Mouse (Mus musculus): ENCODE measurements at regions not wholly inside any gene's neighbourhood (a gene's known extent, or its start where the extent isn't known, plus 50 kb on each side); places are given as distances from the start of the nearest gene placed in this dataset.

- peak; percentile 82 for DNase-seq (ENCODE audit: low read depth, low spot score)
Measured at GRCm38 (mm10) chr11:19747097-19747972, 176.8 kb upstream of the Spred2 start.

- DNase-seq (ENCODE audit: low read depth, low spot score) = no peak
Measured at GRCm38 (mm10) chr11:19747973-19748559, 176.1 kb upstream of the Spred2 start.

GRCm38 (mm10) chr11:19758892-19759291 is 165.3 kb upstream of the Spred2 start:
- no peak for DNase-seq (ENCODE audit: low read depth, low spot score)

DNA sequence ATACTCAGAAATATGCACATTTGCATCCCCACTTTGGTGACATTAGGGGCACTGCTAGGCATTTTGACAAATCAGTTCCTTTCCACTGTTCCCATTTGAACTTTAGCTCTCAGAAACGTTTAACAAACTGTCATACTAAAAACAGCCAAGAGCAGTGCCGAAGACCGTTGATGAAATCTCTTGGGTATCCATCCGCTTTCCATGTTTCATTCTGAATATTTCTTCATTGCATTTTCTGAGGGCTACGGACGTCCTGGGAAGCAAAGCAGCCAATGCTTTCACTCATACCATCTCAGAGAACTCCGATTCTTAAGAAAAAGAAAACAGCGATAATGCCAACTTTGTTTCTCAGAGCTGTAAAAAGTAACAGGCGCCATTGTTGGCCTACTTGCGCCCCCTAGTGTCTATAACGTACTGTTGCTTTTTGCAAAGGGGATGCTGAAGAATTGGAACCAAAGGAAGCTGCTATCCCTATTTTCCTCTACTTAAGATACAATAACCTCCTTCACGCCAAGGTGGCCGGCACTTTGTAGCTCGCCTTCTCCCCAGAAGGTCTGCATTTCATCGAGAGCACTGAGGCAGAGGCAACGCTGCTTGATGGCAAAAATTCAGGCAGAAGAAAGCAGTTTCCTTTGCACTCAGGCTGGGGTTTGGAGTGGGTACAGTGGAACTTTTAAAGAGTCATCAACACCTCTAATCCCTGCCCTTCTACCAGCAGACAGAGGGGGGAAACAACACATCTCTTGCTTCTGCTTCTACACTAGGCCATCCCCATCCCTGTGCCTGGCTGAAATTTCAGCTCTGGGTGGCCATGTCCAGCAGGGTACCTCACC is 163.1 kb upstream of the Spred2 start:
- peak; percentile 67 for DNase-seq (ENCODE audit: low read depth, low spot score)

DNA sequence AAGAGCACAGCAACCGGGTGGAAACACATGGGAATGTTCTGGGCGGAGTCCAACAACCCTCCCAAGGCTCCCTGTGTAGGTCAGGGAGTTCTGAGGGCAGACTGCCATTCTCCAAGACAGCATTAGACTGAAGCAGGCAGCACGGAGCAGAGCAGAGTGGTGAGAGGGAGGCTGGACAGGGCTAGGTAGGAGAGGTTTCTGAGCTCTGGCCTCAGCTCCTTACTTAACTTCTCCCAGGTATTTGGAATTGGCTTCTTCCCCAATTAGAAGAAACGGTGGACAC is 162.5 kb upstream of the Spred2 start:
- no peak for DNase-seq (ENCODE audit: low read depth, low spot score)

DNA sequence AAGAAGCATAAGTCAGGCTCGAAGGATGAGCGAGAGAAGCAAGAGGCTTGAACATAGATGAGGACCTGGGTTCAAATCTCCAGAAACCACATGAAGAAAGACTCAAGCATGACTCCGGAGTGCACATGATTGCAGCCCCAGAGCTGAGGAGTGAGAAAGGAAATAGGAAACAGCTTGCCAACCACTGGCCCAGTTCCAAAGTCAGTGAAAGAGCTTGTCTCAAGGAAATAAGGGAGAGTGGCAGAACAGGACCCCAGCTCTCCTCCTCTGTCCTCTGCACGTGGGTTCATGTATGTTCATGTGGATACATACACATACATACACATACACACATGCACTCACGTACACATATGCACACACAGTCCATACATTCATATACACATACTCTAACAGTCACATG is 156.9 kb upstream of the Spred2 start:
- DNase-seq (ENCODE audit: low read depth, low spot score) = no peak

DNA sequence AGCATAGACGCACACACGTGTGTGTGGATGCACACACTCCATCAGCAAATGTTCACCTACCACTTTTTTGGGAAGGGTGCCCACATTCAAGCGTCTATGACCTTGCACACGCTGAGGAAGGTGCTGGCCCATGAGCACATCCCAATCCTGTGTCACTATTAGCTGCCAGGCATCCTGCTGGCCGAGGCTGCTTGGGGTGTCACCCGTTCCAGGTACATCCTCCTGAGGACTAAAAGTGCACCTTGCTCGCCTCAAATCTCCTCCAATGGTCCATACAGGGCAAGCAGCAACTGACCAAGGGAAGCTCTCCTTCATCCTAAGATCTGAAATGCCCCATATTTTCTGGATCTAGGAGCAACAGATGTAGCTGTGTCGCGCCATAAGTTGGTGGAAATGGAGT is 156.3 kb upstream of the Spred2 start:
- no peak for DNase-seq (ENCODE audit: low read depth, low spot score)

GRCm38 (mm10) chr11:19768962-19769361 is 155.2 kb upstream of the Spred2 start:
- no peak for DNase-seq (ENCODE audit: low read depth, low spot score)

- no peak for DNase-seq (ENCODE audit: low read depth, low spot score)
Measured at GRCm38 (mm10) chr11:19774010-19774409, 150.2 kb upstream of the Spred2 start.

DNA sequence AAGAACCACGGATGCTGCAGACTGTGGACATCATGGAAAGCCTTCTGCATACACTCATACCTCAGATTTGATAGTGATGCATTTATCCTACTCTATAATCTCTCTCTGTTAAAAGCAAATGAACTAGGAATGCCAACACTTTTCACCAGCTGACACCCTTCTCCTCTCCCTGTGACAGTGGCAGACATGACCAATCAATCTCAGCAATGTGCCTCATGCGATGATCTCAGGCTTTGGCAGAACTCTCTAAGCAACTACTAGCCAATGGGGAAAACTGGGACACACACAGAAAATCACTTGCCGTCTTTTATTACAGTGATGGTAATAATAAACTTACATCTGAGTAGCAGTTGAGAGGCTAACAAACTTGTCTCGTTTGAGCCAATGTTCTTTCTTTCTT is 148.4 kb upstream of the Spred2 start:
- DNase-seq (ENCODE audit: low read depth, low spot score) = no peak

- DNase-seq (ENCODE audit: low read depth, low spot score) = no peak
Measured at GRCm38 (mm10) chr11:19776473-19777200, 147.5 kb upstream of the Spred2 start.

GRCm38 (mm10) chr11:19778191-19778590 is 146.0 kb upstream of the Spred2 start:
- no peak for DNase-seq (ENCODE audit: low read depth, low spot score)

GRCm38 (mm10) chr11:19785110-19785509 is 139.1 kb upstream of the Spred2 start:
- DNase-seq (ENCODE audit: low read depth, low spot score) = no peak

DNA sequence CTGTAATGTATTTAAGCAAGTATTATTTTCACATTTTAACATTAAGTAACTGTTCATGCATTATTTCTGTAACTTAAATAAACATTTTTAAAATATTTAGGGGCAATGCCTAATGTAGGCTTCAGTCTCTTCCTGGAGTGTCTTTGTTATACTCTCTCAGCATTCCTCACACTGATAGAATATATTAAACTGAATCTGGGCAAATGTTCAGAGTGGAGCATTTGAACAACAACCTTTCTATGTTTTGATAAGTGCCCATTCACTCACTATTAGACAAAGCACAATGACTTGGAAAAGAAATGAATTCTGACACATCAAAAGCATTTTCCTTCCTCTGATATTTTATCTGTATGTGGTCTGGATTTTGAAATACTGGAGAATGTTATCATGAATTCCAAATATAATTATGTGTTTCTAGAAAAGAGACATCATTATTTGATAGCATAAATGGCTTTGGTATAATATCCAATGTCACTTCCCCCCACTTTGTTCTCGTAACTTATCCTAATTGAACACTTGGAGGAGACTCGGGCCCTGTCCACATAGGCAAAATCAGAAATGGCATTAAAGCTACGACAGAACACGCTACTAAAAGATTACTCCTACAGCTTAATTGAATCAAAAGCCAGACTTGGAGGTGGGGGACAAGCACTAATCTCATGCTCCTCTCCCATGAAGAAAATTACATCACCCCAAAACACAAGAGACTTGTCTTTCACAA is 127.1 kb upstream of the Spred2 start:
- no peak for DNase-seq (ENCODE audit: low read depth, low spot score)

DNA sequence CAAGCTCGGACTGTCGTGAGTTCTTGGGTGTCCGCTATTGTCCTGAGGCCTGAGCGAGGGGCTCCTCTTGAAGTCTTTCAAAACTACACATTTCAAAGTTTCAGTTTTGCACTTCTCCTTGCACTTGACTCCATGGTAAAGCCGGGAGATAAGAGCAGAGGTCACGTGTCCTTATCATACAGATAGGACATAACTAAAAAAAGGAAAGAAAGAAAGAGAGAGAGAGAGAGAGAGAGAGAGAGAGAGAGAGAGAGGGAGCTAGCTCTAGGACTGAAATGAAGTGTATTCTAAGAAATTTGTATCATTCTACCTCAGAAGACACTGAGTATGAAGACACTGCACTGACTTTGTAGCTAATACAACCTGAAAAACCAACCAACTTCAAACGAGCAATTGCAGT is 114.8 kb upstream of the Spred2 start:
- no peak for DNase-seq (ENCODE audit: low read depth, low spot score)

DNA sequence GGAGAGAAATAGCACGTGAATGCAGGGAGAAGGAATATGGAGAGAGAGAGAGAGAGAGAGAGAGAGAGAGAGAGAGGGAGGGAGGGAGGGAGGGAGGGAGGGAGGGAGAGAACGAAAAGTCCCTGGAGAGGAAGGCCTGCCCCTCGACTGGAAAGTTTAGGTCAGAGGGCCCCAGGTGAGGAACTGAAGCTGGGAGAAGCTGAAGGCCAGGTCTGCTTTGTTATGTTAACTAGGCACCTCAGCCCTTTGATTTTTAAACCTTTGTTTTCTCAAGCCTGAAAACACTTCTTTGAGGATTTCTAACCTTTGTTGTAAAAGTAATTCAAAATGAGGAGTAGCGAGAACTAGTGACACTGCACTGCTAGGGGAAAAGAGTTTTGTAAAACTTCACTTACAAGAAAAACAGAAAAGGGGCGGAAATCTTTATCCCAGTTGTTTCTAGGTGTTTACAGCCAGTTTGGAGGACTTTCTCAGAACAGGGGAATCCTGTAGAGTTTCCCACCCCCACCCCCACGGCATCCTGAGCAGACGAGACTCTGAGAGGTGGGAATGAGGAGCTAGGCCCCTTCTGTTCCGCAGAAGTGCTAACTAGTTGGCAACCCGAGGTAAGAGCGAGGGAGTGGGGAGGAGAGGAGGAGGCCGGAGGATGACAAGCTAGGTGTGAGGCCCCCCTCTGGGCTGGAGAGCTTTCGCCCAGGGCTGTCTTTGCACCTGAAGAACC is 112.7 kb upstream of the Spred2 start:
- DNase-seq (ENCODE audit: low read depth, low spot score) = peak; percentile 86

DNA sequence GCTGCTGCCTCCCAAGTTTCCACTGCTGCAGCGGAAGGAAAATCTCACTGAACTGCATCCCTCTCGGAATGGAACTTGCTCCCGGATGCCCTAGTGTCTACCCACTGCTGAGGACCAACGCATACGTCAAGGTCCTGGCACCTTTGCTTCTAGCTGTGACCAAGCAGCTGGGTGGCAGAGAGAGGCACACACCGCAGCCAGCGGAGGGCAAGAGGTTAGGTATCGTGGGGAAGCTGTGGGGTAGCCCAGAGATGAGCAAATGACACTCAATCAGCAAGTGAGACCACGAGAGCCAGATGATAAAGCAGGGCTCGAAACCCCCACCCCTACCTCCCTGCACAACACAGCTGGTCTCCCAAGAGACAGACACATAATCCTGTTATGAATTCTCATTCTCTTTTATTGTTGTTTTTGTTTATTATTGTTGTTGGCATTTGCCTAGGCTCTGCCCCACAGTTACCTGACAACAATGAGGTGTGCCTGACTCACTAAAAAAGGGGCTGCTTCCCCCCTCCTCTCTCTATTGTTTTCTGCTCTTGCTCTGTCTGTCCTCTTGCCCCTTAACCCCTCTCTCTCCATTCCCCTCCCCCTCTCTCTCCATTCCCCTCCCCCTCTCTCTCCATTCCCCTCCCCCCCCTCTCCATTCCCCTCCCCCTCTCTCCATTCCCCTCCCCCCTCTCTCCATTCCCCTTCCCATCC is 112.0 kb upstream of the Spred2 start:
- no peak for DNase-seq (ENCODE audit: low read depth, low spot score)

DNA sequence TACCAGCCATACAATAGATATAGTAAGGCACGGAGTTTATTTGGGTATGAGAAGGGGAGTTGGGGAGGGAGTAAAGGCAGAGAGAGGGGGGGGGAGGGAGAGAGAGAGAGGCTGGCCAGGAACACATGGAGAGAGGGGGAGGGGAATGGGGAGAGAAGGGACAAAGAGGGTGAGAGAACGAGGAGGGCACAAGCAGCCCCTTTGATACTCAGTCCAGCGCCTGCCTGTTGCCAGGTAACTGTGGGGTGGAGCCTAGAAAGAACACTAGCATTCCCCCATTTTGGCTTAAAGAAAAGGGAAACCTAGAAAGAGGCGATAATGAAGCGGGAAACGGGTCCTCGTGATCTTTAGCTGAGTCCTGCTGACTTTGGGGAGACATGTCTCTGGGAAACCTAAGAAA is 110.6 kb upstream of the Spred2 start:
- peak; percentile 45 for DNase-seq (ENCODE audit: low read depth, low spot score)

DNA sequence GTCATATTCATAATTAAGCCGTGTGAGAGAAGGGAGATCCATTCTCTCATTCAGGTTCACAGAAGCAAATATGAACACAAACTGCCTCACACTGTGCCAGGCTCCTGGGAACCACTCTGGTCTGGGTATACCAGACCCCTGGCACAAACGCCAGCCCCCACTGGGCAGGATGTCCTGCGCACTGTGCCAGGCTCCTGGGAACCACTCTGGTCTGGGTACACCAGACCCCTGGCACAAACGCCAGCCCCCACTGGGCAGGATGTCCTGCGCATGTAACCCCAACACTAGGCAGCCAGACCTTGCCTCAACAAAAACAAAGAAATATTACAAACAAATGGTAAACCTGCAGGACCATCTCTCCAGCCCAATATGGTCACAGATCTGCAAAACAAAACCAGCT is 101.2 kb upstream of the Spred2 start:
- no peak for DNase-seq (ENCODE audit: low read depth, low spot score)

DNA sequence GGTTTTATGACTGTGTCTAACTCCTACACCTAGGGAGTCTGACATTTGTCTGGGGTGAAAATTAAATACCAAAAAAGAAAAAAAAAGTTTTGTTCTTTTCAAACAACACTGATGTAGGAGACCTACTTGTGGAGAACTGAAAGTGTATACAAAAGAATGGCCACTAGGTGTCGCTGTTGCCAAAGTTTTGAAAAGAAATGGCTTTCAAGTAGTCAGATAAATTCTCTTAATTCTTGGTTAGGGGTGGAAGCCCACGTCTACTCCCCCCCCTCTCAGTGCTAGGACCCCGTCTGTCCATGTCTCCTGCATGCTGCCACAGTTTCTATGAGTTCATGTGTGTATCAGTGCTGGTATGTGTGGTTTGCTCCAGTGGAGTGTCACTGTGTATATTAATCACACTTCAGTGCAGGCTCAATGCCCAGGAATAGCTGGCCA is 100.7 kb upstream of the Spred2 start:
- DNase-seq (ENCODE audit: low read depth, low spot score) = peak; percentile 82

All from R1 (cell line).